ENCODE assay signal across 10 mouse cellular contexts in genomic region chr2:34569131-34569530, GRCm38 (mm10).
DNase-seq lines count a peak whose midpoint lies in the region; TF ChIP-seq lines count a peak whose summit lies in the region.
"Had no signal": no experiment of that assay in that cellular context is flagged by ENCODE, and none has a peak within 500 bp of the region (broad histone marks: within the 10 kb centered on the region; RNA-seq: fewer than 3 reads in every experiment).

No protein-coding gene starts in this region.

- no peak for TF ChIP-seq CTCF in gastrocnemius, adult 2 months (IDR thresholded peaks at IDR 0.05)

- no peak overlapping the region for H3K27ac ChIP-seq in gastrocnemius, adult 2 months
- H3K27ac ChIP-seq: midbrain, embryonic 15.5 days had no signal

- intact Hi-C loops in gastrocnemius, adult 2 months (cut with DNase I): no loop called here

- peak; percentile 42 for DNase-seq in gastrocnemius, adult 2 months
- no peak for DNase-seq in gastrocnemius, postnatal 10 days
- DNase-seq in ovary, adult 18-20 months (ENCODE audit: low spot score): peak; percentile 77
- DNase-seq in ovary, postnatal 10 days (ENCODE audit: low spot score): no peak
- DNase-seq in cerebellum, postnatal 14 days: peak; percentile 33 to 49
- DNase-seq in right cerebral cortex, postnatal 36 days (ENCODE audit: low spot score in 2 of 2): peak; percentile 20 to 26
- no peak for DNase-seq in kidney, postnatal 25 days
- DNase-seq: liver, postnatal 0 days had no signal

- no peak overlapping the region for H3K4me3 ChIP-seq in gastrocnemius, adult 2 months
- H3K4me3 ChIP-seq: erythroblast, embryonic 14.5 days; midbrain, embryonic 15.5 days had no signal

Comparison
In these comparisons a context has a peak if more than half of its experiments do, and no peak if none do; other contexts are left out.
1. DNase-seq: peak in gastrocnemius, adult 2 months (single experiment), ovary, adult 18-20 months (single experiment), cerebellum, postnatal 14 days (2 of 2) and right cerebral cortex, postnatal 36 days (2 of 2); none in gastrocnemius, postnatal 10 days (single experiment), ovary, postnatal 10 days (single experiment) and kidney, postnatal 25 days (0 of 2).